Mouse (Mus musculus): ENCODE measurements around the gene Jak1. TPM values are rescaled to one million over a fixed set of nuclear protein-coding genes. Genes with fewer than 3 reads are reported as not detected.
A peak's percentile ranks its signal among the peaks of the same experiment; 100 is the strongest.
"Not testable (repeated sequence)": the region's sequence is repeated elsewhere in the genome, so short reads cannot be mapped to it uniquely, and the experiment has no call there.

Jak1 gene
- total RNA-seq, 2 experiments from 2014 or later = 84.9 to 85.2 TPM

DNA sequence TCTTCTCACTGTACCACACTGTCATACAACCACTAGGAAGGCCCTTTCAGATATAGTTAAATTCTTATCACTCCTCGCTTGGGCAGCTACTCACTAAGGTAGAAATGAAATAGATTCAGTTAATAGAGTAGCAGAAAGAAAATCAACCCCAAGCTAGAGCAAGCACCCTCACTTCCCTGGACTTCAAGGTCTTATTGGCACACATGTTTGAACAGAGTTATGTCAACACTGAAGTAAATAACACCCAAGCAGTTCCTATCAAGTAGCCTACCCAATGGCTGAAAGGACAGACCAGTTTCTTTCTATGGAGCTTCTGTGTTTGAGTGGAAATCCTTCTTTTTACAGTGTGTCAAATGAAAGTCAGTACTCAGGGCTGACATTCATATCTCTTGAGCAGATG lies 17.2 kb upstream of the Jak1 start:
- ATAC-seq (replicated peaks; ENCODE audit: low FRiP score, poor library complexity, severe bottlenecking) = no peak

DNA sequence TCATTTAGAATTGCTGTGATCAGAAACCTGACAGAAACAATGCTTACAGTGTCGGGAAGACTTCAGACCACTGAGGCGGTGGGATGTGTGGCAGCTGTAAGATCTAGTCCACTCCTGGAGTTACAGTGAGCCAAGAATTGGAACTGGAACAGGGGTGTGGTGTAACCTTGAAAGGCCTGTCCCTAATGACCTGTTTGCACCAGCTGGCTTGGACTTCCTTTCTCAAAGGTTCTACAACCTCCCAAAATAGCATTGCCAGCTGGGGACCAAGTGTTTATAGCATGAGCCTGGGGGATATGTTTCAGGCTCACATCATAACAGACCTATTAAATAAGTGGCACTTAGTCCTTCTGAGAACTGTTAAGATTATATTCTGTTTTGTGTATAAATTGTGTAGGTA lies 15.0 kb upstream of the Jak1 start:
- no peak for ATAC-seq (replicated peaks; ENCODE audit: low FRiP score, poor library complexity, severe bottlenecking)

- no peak for ATAC-seq (replicated peaks; ENCODE audit: low FRiP score, poor library complexity, severe bottlenecking)
Measured at GRCm38 (mm10) chr4:101276456-101277070, 11.5 kb upstream of the Jak1 start.

- no peak for ATAC-seq (replicated peaks; ENCODE audit: low FRiP score, poor library complexity, severe bottlenecking)
Measured at GRCm38 (mm10) chr4:101275881-101276280, 10.8 kb upstream of the Jak1 start.

DNA sequence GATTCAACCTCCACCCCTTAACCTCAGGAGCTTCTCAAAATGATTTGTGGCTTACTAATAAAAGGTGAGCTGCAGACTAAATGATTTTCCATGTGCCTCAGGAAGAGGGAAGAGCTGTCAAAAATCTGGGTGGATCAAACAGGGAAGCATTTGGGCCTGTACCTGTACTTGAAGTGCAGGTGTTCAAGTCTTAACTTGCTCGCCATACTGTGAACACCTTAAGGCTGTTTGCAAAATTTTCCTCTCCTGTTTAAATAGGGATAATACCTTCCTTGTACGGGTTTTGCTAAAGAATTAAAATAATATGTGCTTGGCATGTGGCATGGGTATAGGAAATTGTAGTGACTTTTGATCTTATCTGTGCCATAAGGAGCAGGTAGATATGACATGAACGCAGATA lies 5.7 kb upstream of the Jak1 start:
- ATAC-seq (replicated peaks; ENCODE audit: low FRiP score, poor library complexity, severe bottlenecking) = no peak

DNA sequence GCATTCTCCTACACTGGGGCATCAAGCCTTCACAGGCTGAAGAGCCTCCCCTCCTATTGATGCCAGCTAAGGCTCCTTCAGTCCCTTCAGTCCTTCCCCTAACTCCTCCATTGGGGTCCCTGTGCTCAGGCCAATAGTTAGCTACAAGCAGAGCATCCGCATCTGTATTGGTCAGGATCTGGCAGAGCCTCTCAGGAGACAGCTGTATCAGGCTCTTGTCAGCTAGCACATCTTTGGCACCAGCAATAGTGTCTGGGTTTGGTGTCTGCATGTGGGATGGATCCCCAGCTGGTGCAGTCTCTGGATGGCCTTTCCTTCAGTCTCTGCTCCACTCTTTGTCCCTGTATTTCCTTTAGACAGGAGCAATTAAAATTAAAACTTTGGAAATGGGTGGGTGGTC lies 3.4 kb upstream of the Jak1 start:
- not testable (repeated sequence) for ATAC-seq (replicated peaks; ENCODE audit: low FRiP score, poor library complexity, severe bottlenecking)

GRCm38 (mm10) chr4:101265523-101265922 lies 441 bp upstream of the Jak1 start:
- ATAC-seq (replicated peaks; ENCODE audit: low FRiP score, poor library complexity, severe bottlenecking) = no peak

DNA sequence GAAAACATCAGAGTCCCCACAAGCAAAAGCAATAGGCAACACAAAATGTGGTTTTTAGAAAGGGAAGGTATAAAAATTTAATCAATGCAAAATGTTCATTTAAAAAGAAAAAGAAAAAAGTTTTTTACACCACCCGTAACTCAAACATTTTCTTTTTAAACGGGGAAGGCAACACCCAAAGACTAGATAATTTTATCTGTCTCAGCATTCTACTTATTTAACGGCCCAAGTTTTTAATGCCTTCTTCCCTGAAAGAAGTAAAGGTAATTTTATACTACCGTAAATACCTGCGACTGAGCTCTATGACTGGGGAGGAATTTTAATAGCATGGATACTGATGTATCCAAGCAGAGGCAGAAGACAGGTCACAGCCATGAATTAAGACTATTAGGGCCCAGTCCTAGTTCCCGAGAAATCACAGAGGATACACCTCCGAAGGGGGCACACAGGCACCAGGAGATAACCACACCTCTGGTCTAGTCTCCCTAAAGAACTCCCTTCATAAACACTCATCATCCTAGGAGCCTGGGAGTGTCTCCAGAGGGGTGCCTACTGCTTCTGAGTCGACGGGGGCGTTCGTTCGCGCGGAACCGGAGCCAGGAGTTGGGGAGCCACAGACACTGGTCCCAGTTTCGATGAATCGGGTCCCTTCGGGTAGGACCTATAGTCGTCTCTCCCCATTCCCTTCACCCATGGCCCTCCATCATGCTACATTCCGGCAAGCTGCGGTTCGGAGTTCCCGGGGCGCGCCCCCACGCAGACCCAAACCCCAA lies 928 bp downstream of the Jak1 start:
- peak; percentile 63 for ATAC-seq (replicated peaks; ENCODE audit: low FRiP score, poor library complexity, severe bottlenecking)

GRCm38 (mm10) chr4:101261596-101261995 lies 3.5 kb downstream of the Jak1 start:
- no peak for ATAC-seq (replicated peaks; ENCODE audit: low FRiP score, poor library complexity, severe bottlenecking)

DNA sequence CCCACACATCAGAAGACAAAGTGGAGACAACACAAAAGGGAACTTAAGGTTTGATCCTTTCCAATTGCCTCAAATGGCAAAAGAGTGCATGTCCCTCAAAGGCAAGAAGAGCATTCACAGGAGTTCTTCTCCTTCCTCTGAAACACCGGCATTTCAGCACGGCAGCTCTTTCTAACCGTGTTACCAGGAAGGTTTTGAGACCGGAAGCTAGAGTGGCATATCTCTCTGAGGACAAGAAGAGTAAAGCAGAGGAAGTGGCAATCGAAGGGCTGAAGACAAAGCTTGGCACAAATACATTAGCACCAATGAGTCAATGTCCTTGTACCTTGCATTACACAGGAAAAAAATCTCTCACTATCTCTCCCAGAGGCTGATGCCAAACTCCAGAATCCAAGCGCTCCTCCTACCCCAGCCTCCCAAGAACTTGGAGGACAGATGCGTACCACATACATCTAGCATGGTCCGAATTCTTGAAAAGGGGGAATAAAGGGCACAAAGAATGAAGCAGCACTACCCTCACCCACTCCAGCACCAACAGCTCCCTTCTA lies 4.3 kb downstream of the Jak1 start:
- no peak for ATAC-seq (replicated peaks; ENCODE audit: low FRiP score, poor library complexity, severe bottlenecking)

- no peak for ATAC-seq (replicated peaks; ENCODE audit: low FRiP score, poor library complexity, severe bottlenecking)
Measured at GRCm38 (mm10) chr4:101256526-101257210, 8.4 kb downstream of the Jak1 start.

DNA sequence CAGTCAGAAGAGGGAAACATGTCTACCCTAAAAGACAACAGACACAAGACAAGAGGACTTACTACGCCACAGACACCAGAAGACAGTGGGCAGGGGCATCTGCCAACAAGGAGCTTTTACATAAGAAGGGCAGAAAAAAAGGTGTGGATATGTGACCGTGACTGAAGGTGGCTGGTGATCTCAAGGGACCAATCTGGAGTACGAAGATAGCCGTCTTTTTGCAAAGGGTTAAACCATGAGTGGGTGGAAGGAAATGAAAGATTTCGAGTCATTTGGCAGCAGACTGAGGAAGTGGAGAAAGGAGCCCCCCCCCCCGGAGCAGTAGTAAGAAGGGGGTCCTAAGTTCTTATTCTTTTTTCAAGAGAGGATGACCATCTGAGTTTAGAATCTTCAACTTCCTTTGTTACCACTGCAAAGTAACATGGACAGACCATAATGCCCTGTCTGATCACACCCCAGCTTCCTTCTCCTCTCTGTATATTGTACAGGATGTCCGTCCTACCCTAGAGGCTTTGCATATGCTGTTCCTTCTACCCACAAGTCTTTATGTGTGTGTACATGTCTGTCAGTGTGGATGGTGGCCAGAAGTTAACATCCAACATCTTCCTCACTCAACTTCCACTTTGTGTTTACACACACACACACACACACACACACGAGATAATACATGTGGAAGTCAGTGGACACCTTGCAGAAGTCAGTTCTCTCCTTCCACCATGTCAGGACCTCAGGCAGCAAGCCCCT lies 10.3 kb downstream of the Jak1 start:
- ATAC-seq (replicated peaks; ENCODE audit: low FRiP score, poor library complexity, severe bottlenecking) = no peak

GRCm38 (mm10) chr4:101254015-101254414 lies 11.1 kb downstream of the Jak1 start:
- ATAC-seq (replicated peaks; ENCODE audit: low FRiP score, poor library complexity, severe bottlenecking) = 0 out of 2 replicates have a peak, but pooled peaks have one; percentile 18

DNA sequence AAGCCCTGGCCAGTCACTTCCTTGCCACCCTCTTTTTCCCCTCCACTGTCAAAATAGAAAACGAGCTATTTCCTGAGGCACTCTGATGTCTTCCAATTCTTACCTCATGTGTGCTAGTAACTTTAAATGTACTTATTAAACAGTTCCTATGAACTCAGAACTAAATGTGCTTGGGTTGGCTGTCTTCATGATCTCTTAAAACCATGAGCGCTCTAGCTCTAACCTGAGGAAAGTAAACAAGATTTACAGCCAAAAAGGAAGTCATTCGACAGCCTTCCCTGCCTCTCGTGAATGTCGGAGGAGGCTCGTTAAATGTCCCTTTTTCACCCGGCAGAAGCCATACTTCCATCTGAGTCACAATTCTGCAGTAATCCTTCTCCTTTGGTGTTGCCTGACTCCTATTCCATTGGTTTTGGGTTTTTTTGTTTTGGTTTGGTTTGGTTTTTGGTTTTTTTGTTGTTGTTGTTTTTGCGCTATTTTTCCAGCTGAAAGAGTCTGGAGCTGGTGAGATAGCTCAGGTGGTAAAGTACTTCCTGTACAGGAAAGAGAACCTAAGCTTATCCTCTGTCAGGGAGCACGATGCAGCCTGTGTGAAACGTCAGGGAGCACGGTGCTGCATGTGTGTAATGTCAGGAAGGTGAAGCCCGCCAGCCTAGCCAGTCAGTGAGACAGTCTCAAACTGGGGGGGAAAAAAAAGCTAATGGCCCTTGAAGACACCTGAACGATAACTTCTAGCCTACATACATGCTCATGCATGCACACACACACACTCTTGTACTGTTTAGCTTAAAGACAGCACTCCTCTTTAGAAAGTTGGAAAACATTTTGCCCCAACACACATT lies 12.1 kb downstream of the Jak1 start:
- ATAC-seq (replicated peaks; ENCODE audit: low FRiP score, poor library complexity, severe bottlenecking) = no peak

DNA sequence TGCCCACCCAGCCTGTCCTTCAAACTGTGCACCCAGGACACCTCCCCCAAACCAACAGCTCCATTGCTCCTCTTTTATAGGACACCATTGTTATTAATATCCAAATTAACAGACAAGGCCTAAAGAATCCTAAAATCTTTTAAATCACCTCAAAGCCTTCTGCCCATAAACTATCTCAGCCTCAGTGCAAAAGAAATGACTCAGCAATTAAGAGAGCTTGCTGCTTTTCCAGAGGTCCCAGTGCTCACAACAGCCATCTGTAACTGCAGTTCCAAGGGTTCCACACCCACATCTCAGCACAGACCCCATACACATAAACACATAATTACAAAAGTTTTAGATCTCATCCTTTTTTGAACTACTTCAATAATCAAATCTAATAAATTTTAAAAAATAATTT lies 13.1 kb downstream of the Jak1 start:
- ATAC-seq (replicated peaks; ENCODE audit: low FRiP score, poor library complexity, severe bottlenecking) = peak; percentile 67

DNA sequence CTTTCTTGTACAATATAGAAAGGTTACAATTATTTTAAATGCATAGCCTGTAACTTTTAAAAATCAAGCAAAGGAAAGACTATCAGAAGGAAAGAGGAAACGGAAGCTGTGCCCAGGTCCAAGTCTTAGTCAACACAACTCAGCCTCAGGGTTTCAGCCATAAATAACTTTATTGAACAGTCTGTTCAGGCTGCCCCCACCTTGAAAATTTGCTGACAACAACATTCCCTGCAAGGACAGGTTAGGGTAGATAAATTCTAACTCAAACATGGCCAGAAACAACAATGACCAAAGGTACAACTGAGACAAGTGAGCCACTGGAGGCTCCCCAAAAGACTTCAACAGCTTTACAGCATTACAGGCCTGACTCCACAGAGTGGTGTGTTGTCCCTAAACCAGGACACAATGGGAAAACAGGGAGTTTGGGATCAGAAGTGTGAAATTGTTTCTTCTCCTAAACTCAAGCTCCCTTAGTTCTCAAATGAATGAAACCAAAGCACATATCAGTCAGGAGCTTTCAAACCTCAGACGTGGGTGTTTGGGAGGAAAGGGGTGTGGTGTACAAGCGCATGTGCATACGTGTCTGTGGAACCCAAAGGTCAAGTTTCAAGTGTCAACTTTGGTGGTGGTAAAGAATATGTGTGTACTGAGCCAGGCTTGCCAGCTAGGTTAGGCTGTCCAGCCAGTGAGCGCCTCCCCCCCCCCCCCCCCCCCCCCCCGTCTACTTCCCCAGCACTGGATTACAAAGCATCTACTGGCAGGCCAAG lies 14.9 kb downstream of the Jak1 start:
- ATAC-seq (replicated peaks; ENCODE audit: low FRiP score, poor library complexity, severe bottlenecking) = no peak

DNA sequence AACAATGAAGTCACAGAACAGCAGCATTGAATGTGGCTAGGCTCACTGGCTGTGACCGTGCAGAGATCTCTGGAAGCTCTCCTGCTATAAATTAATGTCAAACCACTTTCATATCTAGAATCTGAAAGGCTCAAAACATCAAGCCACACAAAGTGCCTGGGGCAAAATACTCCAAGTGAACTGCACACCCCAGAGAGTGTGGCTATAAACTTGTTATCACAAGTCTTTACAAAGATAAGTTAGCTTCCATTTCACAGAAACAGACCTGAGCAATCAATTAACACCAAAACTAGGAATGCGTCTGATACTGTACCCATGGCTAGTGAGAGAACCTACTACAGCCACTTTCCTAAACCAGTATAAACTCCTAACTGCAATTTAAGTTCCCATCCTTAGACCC lies 17.7 kb downstream of the Jak1 start:
- ATAC-seq (replicated peaks; ENCODE audit: low FRiP score, poor library complexity, severe bottlenecking) = peak; percentile 30

DNA sequence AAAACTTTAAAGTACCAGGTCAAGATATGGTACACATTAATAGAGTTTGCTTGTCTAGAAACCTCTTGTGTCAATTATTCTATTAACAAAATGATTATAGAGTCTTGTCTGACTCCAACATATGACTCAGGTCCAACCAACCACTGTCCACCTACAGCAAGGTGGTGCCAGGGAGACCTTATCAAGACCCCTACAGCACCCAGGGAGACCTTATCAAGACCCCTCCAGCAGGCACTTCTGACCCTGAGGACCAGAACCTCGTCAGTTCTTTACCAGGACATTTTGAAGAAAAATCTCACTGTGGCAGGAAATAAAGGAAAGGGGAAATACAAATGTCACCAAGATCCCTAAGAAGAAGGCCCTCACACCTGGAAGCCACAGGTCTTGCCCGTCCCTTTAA lies 18.5 kb downstream of the Jak1 start:
- peak; percentile 85 for ATAC-seq (replicated peaks; ENCODE audit: low FRiP score, poor library complexity, severe bottlenecking)

Data from erythroblast, adult 5-6 weeks (primary cell).